Mouse (Mus musculus): ENCODE data around the gene Olfr794. TPM values are rescaled to one million over a fixed set of nuclear protein-coding genes. Genes with fewer than 3 reads are reported as not detected.

Olfr794 gene
- polyA plus RNA-seq (2012; rRNA removed): not detected in 2 replicates

DNA sequence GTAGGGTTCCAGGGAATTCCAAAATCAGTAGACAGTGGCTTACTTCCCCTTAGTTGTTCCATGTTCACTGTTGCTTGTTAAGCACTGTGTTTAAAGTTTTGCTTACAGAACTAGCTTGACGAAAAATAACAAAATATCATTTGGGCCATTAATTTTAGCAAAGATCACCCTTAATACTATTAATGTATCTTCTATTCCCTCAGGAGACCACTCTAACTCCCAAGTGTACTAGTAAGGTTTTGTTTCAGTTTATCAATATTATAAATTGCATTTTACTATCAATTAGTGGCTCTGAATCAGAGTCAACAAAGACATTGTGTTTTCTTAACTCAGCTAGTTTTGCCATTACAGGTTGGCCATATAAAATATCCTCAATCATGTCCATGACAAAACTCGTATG, at the start of gene Olfr794:
Olfr794 (plus strand) TSS at position 301 of the 400 bp plus-strand sequence.
- WGBS: 80% methylated on average over 2 of the region's 2 CpGs
- Histone ChIP-seq H3K4me3 (replicated peaks; ENCODE audit: insufficient read depth, low read depth, low read length) (no peak within 1 kb of the TSS), H3K27me3 (ENCODE audit: control insufficient read depth, insufficient read depth, low read length) (no peaks in the 10 kb centered on the region), H3K4me1 (ENCODE audit: control insufficient read depth, insufficient read depth, low read length) (no peaks in the 10 kb centered on the region), H3K27ac (ENCODE audit: insufficient read depth, low read length) (no peak within 1 kb of the TSS)
- DNase-seq: no peak
- no peak for TF ChIP-seq CTCF (IDR thresholded peaks at IDR 0.05; ENCODE audit: borderline replicate concordance, insufficient read depth, low read depth, low read length)
- no peak for TF ChIP-seq POLR2A (IDR thresholded peaks at IDR 0.05; ENCODE audit: borderline replicate concordance, insufficient read depth, low read length)

- DNase-seq: no peak
- 70% methylated on average over 3 of the region's 3 CpGs for WGBS
- H3K4me3 ChIP-seq (replicated peaks; ENCODE audit: insufficient read depth, low read depth, low read length): no peak within 1 kb of the TSS
- H3K4me1 ChIP-seq (ENCODE audit: control insufficient read depth, insufficient read depth, low read length): no peaks in the 10 kb centered on the region
- no peak within 1 kb of the TSS for H3K27ac ChIP-seq (ENCODE audit: insufficient read depth, low read length)
- no peak for TF ChIP-seq POLR2A (IDR thresholded peaks at IDR 0.05; ENCODE audit: borderline replicate concordance, insufficient read depth, low read length)
- no peak for TF ChIP-seq CTCF (IDR thresholded peaks at IDR 0.05; ENCODE audit: borderline replicate concordance, insufficient read depth, low read depth, low read length)
- H3K27me3 ChIP-seq (ENCODE audit: control insufficient read depth, insufficient read depth, low read length): no peaks in the 10 kb centered on the region
Observed at GRCm38 (mm10) chr10:129521492-129521891, 46.0 kb upstream of the Olfr794 start, which contains the start of gene Olfr791. Gene Olfr791, plus strand, starts transcription at chr10:129521792.

- no peak for TF ChIP-seq POLR2A (IDR thresholded peaks at IDR 0.05; ENCODE audit: borderline replicate concordance, insufficient read depth, low read length)
- no peak for TF ChIP-seq CTCF (IDR thresholded peaks at IDR 0.05; ENCODE audit: borderline replicate concordance, insufficient read depth, low read depth, low read length)
- no peaks in the 10 kb centered on the region for H3K27me3 ChIP-seq (ENCODE audit: control insufficient read depth, insufficient read depth, low read length)
- no peak for DNase-seq
- no peak within 1 kb of the TSS for H3K27ac ChIP-seq (ENCODE audit: insufficient read depth, low read length)
- H3K4me3 ChIP-seq (replicated peaks; ENCODE audit: insufficient read depth, low read depth, low read length): no peak within 1 kb of the TSS
- no peaks in the 10 kb centered on the region for H3K4me1 ChIP-seq (ENCODE audit: control insufficient read depth, insufficient read depth, low read length)
- 86% methylated on average over 1 of the region's 1 CpGs for WGBS
Observed at GRCm38 (mm10) chr10:129538862-129539261, 28.6 kb upstream of the Olfr794 start, which contains the start of gene Olfr792. Gene Olfr792, plus strand, starts transcription at chr10:129539162.

DNA sequence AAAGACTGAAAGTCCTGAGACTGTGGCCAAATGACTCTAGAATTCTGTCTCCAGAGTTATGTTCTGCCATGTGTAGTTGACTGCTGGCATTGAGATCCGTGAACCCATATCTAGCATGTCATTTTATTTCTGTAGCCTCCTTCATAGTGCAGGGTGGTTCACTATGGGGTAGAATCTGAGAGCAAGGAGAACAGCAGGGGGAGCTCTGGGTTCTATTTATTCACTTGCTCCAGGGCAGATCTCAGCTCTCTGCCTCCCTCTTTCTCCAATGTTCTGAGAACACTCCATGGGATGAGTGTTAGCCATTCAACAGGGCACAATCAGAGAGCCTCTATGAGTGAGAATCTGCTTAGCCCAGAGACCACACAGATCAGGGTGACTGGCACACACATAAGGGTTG, 18.1 kb upstream of the Olfr794 start:
- no peak for TF ChIP-seq CTCF (IDR thresholded peaks at IDR 0.05; ENCODE audit: borderline replicate concordance, insufficient read depth, low read depth, low read length)
- 50% methylated on average over 1 of the region's 1 CpGs for WGBS
- Histone ChIP-seq H3K27ac (ENCODE audit: insufficient read depth, low read length) (no peak overlapping the region), H3K4me1 (ENCODE audit: control insufficient read depth, insufficient read depth, low read length) (no peaks in the 10 kb centered on the region), H3K4me3 (replicated peaks; ENCODE audit: insufficient read depth, low read depth, low read length) (no peak overlapping the region), H3K27me3 (ENCODE audit: control insufficient read depth, insufficient read depth, low read length) (no peaks in the 10 kb centered on the region)
- no peak for DNase-seq

- Histone ChIP-seq H3K4me3 (replicated peaks; ENCODE audit: insufficient read depth, low read depth, low read length) (no peak overlapping the region), H3K27me3 (ENCODE audit: control insufficient read depth, insufficient read depth, low read length) (no peaks in the 10 kb centered on the region), H3K27ac (ENCODE audit: insufficient read depth, low read length) (no peak overlapping the region), H3K4me1 (ENCODE audit: control insufficient read depth, insufficient read depth, low read length) (no peaks in the 10 kb centered on the region)
- TF ChIP-seq POLR2A (IDR thresholded peaks at IDR 0.05; ENCODE audit: borderline replicate concordance, insufficient read depth, low read length) (no peak), CTCF (IDR thresholded peaks at IDR 0.05; ENCODE audit: borderline replicate concordance, insufficient read depth, low read depth, low read length) (no peak)
- 6% methylated on average over 1 of the region's 1 CpGs for WGBS
- DNase-seq: no peak
Observed at GRCm38 (mm10) chr10:129577066-129577465, 9.6 kb downstream of the Olfr794 start.

- Histone ChIP-seq H3K27me3 (ENCODE audit: control insufficient read depth, insufficient read depth, low read length) (no peaks in the 10 kb centered on the region), H3K27ac (ENCODE audit: insufficient read depth, low read length) (no peak within 1 kb of the TSS), H3K4me3 (replicated peaks; ENCODE audit: insufficient read depth, low read depth, low read length) (no peak within 1 kb of the TSS), H3K4me1 (ENCODE audit: control insufficient read depth, insufficient read depth, low read length) (no peaks in the 10 kb centered on the region)
- no peak for DNase-seq
- WGBS: 96% methylated on average over 1 of the region's 1 CpGs
- TF ChIP-seq POLR2A (IDR thresholded peaks at IDR 0.05; ENCODE audit: borderline replicate concordance, insufficient read depth, low read length): no peak
- TF ChIP-seq CTCF (IDR thresholded peaks at IDR 0.05; ENCODE audit: borderline replicate concordance, insufficient read depth, low read depth, low read length): no peak
Observed at GRCm38 (mm10) chr10:129612470-129612869, 45.0 kb downstream of the Olfr794 start, which contains the start of gene Olfr796. Gene Olfr796, minus strand, starts transcription at chr10:129612570.

- TF ChIP-seq CTCF (IDR thresholded peaks at IDR 0.05; ENCODE audit: borderline replicate concordance, insufficient read depth, low read depth, low read length): no peak
- no peak for TF ChIP-seq POLR2A (IDR thresholded peaks at IDR 0.05; ENCODE audit: borderline replicate concordance, insufficient read depth, low read length)
- H3K27ac ChIP-seq (ENCODE audit: insufficient read depth, low read length): no peak overlapping the region
- no peak for DNase-seq
- no peaks in the 10 kb centered on the region for H3K4me1 ChIP-seq (ENCODE audit: control insufficient read depth, insufficient read depth, low read length)
- WGBS: 9% methylated on average over 1 of the region's 1 CpGs
- no peak overlapping the region for H3K4me3 ChIP-seq (replicated peaks; ENCODE audit: insufficient read depth, low read depth, low read length)
- no peaks in the 10 kb centered on the region for H3K27me3 ChIP-seq (ENCODE audit: control insufficient read depth, insufficient read depth, low read length)
Observed at GRCm38 (mm10) chr10:129621724-129622123, 54.3 kb downstream of the Olfr794 start.

Other genes with a start within 250 kb of the Olfr794 start
- gene Olfr780, start 249.5 kb upstream of the Olfr794 start, polyA plus RNA-seq (2012; rRNA removed): not detected in 2 replicates
- gene Olfr781, start 238.8 kb upstream of the Olfr794 start, polyA plus RNA-seq (2012; rRNA removed): not detected in 2 replicates
- gene Olfr782, start 218.8 kb upstream of the Olfr794 start, polyA plus RNA-seq (2012; rRNA removed): not detected in 2 replicates
- gene Olfr784, start 183.6 kb upstream of the Olfr794 start, polyA plus RNA-seq (2012; rRNA removed): 0.06 and 0.08 TPM in 2 replicates
- gene Olfr785, start 162.2 kb upstream of the Olfr794 start, polyA plus RNA-seq (2012; rRNA removed): not detected in 2 replicates
- gene Olfr786, start 140.3 kb upstream of the Olfr794 start, polyA plus RNA-seq (2012; rRNA removed): not detected in 2 replicates
- gene Olfr787, start 105.8 kb upstream of the Olfr794 start, polyA plus RNA-seq (2012; rRNA removed): not detected in 2 replicates
- not detected in 2 replicates for gene Olfr788, start 96.7 kb upstream of the Olfr794 start, polyA plus RNA-seq (2012; rRNA removed)
- not detected in 2 replicates for gene Olfr789, start 82.9 kb upstream of the Olfr794 start, polyA plus RNA-seq (2012; rRNA removed)
- gene Olfr790, start 69.2 kb upstream of the Olfr794 start, polyA plus RNA-seq (2012; rRNA removed): not detected in 2 replicates
- gene Olfr791, start 45.9 kb upstream of the Olfr794 start, polyA plus RNA-seq (2012; rRNA removed): not detected in 2 replicates
- gene Olfr792, start 28.5 kb upstream of the Olfr794 start, polyA plus RNA-seq (2012; rRNA removed): not detected in 2 replicates
- gene Olfr796, start 44.9 kb downstream of the Olfr794 start, polyA plus RNA-seq (2012; rRNA removed): not detected in 2 replicates
- not detected in 2 replicates for gene Olfr798, start 60.3 kb downstream of the Olfr794 start, polyA plus RNA-seq (2012; rRNA removed)
- gene Olfr799, start 69.8 kb downstream of the Olfr794 start, polyA plus RNA-seq (2012; rRNA removed): not detected in 2 replicates
- gene Olfr800, start 90.0 kb downstream of the Olfr794 start, polyA plus RNA-seq (2012; rRNA removed): not detected in 2 replicates
- not detected in 2 replicates for gene Olfr801, start 106.2 kb downstream of the Olfr794 start, polyA plus RNA-seq (2012; rRNA removed)
- not detected in 2 replicates for gene Olfr802, start 120.5 kb downstream of the Olfr794 start, polyA plus RNA-seq (2012; rRNA removed)
- not detected in 2 replicates for gene Olfr803, start 126.6 kb downstream of the Olfr794 start, polyA plus RNA-seq (2012; rRNA removed)
- not detected in 2 replicates for gene Olfr804, start 135.6 kb downstream of the Olfr794 start, polyA plus RNA-seq (2012; rRNA removed)
- gene Olfr805, start 161.7 kb downstream of the Olfr794 start, polyA plus RNA-seq (2012; rRNA removed): not detected in 2 replicates
- not detected in 2 replicates for gene Olfr806, start 174.3 kb downstream of the Olfr794 start, polyA plus RNA-seq (2012; rRNA removed)
- gene Olfr807, start 190.1 kb downstream of the Olfr794 start, polyA plus RNA-seq (2012; rRNA removed): not detected in 2 replicates
- gene Olfr808, start 197.8 kb downstream of the Olfr794 start, polyA plus RNA-seq (2012; rRNA removed): not detected in 2 replicates
- gene Olfr809, start 207.0 kb downstream of the Olfr794 start, polyA plus RNA-seq (2012; rRNA removed): not detected in 2 replicates
- not detected in 2 replicates for gene Olfr810, start 227.3 kb downstream of the Olfr794 start, polyA plus RNA-seq (2012; rRNA removed)
- not detected in 2 replicates for gene Olfr811, start 236.7 kb downstream of the Olfr794 start, polyA plus RNA-seq (2012; rRNA removed)